Mouse (Mus musculus) heart, embryonic 14.5 days (tissue): ENCODE results near the gene Tnfrsf22. TPM values are rescaled to one million over a fixed set of nuclear protein-coding genes. Genes with fewer than 3 reads are reported as not detected.

ENCODE experiments used
- ATAC-seq: fragments of 200-750 bp; cut with Nextera tagmentation; 2 replicates; pipeline ENCODE4 v1.8.0; 2017; ENCODE audit warnings: low read depth, moderate TSS enrichment; ENCODE audit not compliant: insufficient number of reproducible peaks, insufficient read depth, low FRiP score
- H3K27ac ChIP-seq, 2 experiments: fragments of 200-500 bp in 1 of 2; fragments of 300-500 bp in 1 of 2; sonication (generic) in 1 of 2; replicated peaks in 1 of 2; 2 replicates each; pipeline ENCODE4 v1.5.1; 2012 to 2014; ENCODE audit warnings: low read depth in 2 of 2, low read length in 2 of 2, control low read depth in 1 of 2, mild to moderate bottlenecking in 1 of 2, mixed read lengths in 1 of 2; ENCODE audit not compliant: control insufficient read depth in 1 of 2, insufficient read depth in 1 of 2
- H3K27me3 ChIP-seq: fragments of 300-500 bp; sonication (generic); 2 replicates; pipeline ENCODE4 v1.6.1; 2014; ENCODE audit warnings: mild to moderate bottlenecking, low read length, control low read depth; ENCODE audit not compliant: control insufficient read depth, insufficient read depth
- H3K36me3 ChIP-seq: fragments of 300-500 bp; sonication (generic); 2 replicates; pipeline ENCODE4 v1.6.1; 2014; ENCODE audit warnings: mild to moderate bottlenecking, control low read depth, low read length, mixed read lengths; ENCODE audit not compliant: control insufficient read depth, insufficient read depth
- H3K4me1 ChIP-seq, 2 experiments: fragments of 200-500 bp in 1 of 2; fragments of 300-500 bp in 1 of 2; sonication (generic) in 1 of 2; 2 replicates each; pipeline ENCODE4 v1.6.1; 2012 to 2014; ENCODE audit warnings: low read length in 2 of 2, control low read depth in 1 of 2, mixed read lengths in 1 of 2; ENCODE audit not compliant: control insufficient read depth in 2 of 2, insufficient read depth in 2 of 2
- H3K4me2 ChIP-seq: fragments of 300-500 bp; sonication (generic); 2 replicates; pipeline ENCODE4 v1.6.1; 2014; ENCODE audit warnings: mild to moderate bottlenecking, low read length
- H3K4me3 ChIP-seq, 2 experiments: fragments of 200-500 bp in 1 of 2; fragments of 300-500 bp in 1 of 2; sonication (generic) in 1 of 2; 2 replicates each; pipeline ENCODE4 v1.5.1; 2012 to 2014; ENCODE audit warnings: low read length in 2 of 2, mild to moderate bottlenecking in 2 of 2, control low read depth in 1 of 2, low read depth in 1 of 2, moderate library complexity in 1 of 2; ENCODE audit not compliant: control insufficient read depth in 1 of 2, insufficient read depth in 1 of 2
- H3K9ac ChIP-seq: fragments of 300-500 bp; sonication (generic); 2 replicates; pipeline ENCODE4 v1.6.1; 2014; ENCODE audit warnings: mild to moderate bottlenecking, low read length
- H3K9me3 ChIP-seq: fragments of 300-500 bp; sonication (generic); 2 replicates; pipeline ENCODE4 v1.6.1; 2016; ENCODE audit warnings: low read length, control low read depth; ENCODE audit not compliant: control insufficient read depth
- WGBS: fragments of 180-500 bp; shearing (Covaris S2); extraction: QIAGEN DNeasy Blood & Tissue Kit; methylation state at CpG from one replicate; pipeline ENCODE4 v1.1.7; 2014; 5-methylcytosine and 5-hydroxymethylcytosine counted together
- polyA plus RNA-seq: library from polyadenylated mRNA; unstranded; fragments of >200 nt; fragmentation: Nextera tagmentation; extraction: Ambion mirVana; gene quantifications from 2 replicates; pipeline ENCODE4 v1.2.1, GENCODE M21; 2014

Gene Tnfrsf22
- polyA plus RNA-seq, 1 experiment from 2014 or later: 4.6 TPM

DNA sequence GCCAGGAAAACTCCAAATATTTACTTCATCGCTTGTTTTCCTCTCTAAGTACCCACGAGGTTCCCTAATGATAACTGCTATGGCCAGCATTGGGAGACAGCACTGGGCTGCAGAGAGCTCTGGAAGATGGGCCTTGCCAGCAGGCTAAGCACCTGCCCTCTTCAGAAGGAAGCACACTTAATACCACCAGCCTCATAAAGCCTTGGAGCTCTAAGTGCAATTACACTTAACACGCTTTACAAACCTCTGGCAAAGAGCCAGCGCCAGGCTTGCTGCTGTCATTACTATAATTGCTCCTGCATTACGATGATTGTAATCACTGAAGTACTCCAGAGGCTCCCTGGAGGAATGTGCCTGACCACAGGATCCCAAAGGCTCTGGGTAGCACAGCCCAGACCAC, 54.6 kb downstream of the Tnfrsf22 start:
- Histone ChIP-seq H3K27ac (no peak overlapping the region), H3K4me2 (no peak overlapping the region), H3K9me3 (no peaks in the 10 kb centered on the region), H3K36me3 (peaks cover 23% of the 10 kb centered on the region; the same call in 1 of the 2 replicates), H3K27me3 (no peaks in the 10 kb centered on the region), H3K9ac (no peak overlapping the region), H3K4me1 (peaks cover 10 to 19% of the 10 kb centered on the region in 2 experiments), H3K4me3 (no peak overlapping the region)
- 48% methylated on average over 5 of the region's 5 CpGs for WGBS
- no peak for ATAC-seq

DNA sequence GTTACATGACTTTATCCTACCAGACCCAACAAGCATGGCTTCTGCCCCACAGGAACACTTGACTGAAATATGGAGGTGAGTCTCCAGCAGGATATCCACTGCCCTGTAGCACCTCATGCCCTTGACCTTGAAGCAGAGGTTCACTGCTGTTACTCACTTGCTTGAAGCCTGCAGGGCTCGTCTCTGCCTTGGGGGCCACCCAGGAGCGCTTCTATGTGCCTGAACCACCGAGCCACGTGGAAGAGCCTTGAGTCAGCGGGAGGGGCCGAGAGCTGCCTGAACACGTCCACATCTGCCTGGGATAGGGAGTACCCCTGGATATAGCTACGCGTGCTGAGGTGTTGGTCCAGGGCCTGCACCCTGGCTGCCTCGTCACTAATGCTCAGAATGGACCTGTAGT, 57.2 kb downstream of the Tnfrsf22 start:
- no peak overlapping the region for H3K9ac ChIP-seq
- peaks cover 48% of the 10 kb centered on the region for H3K36me3 ChIP-seq
- H3K9me3 ChIP-seq: no peaks in the 10 kb centered on the region
- ATAC-seq: no peak
- H3K4me2 ChIP-seq: no peak overlapping the region
- no peaks in the 10 kb centered on the region for H3K27me3 ChIP-seq
- peaks cover 9 to 11% of the 10 kb centered on the region in 2 experiments for H3K4me1 ChIP-seq
- no peak overlapping the region for H3K4me3 ChIP-seq
- H3K27ac ChIP-seq: no peak overlapping the region
- 92% methylated on average over 10 of the region's 10 CpGs for WGBS

DNA sequence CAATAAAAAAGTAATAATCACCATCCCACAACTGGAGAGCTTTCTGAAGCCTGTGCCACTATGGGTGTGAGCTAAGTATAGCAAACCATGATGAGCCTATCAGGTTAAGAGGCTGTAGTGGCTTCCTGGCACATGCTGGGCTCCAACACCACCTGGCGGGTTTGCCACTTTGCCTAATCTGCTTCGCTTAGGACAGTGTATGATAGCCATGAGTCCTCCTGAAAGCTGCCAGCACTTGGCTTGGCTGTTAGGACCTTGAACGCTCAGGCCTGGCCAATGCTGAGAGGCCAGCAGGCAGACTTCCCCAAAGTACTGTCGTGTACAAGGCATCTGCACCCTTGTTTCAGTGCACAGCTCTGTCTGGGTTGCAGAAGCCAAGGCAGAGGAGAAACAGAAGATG, 61.5 kb downstream of the Tnfrsf22 start:
- no peak overlapping the region for H3K27ac ChIP-seq
- no peak overlapping the region for H3K9ac ChIP-seq
- H3K4me1 ChIP-seq: no peaks in the 10 kb centered on the region
- H3K27me3 ChIP-seq: no peaks in the 10 kb centered on the region
- H3K36me3 ChIP-seq: peaks cover 81% of the 10 kb centered on the region
- no peak overlapping the region for H3K4me2 ChIP-seq
- no peak for ATAC-seq
- WGBS: 77% methylated on average over 4 of the region's 4 CpGs
- no peak overlapping the region for H3K4me3 ChIP-seq
- no peaks in the 10 kb centered on the region for H3K9me3 ChIP-seq

DNA sequence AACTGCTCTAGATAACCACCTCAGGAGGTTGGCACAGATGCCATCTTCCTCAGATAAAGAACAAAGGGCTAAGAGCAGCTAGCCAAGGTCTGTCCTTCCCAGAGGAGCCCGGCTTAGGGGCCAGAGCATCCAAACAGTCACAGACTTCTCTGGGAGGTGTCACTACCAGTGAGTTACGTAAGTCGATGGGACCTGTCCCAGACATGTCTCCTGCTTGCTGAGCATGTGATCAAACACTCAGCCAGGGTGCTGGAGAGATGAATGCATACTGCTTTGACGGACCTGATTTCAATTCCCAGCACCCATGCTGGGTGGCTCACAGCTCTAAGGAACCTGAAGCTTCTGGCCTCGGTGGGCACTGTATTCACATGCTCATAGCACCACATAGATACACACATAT, 61.9 kb downstream of the Tnfrsf22 start:
- Histone ChIP-seq H3K27ac (no peak overlapping the region), H3K4me3 (no peak overlapping the region), H3K36me3 (peaks cover 82% of the 10 kb centered on the region), H3K27me3 (no peaks in the 10 kb centered on the region), H3K9me3 (no peaks in the 10 kb centered on the region), H3K9ac (no peak overlapping the region), H3K4me2 (no peak overlapping the region), H3K4me1 (no peaks in the 10 kb centered on the region)
- WGBS: 85% methylated on average over 5 of the region's 5 CpGs
- no peak for ATAC-seq

Other genes starting within 250 kb of the Tnfrsf22 start
- 614 and 794 TPM in 2 replicates for gene Cdkn1c, start 188.6 kb downstream of the Tnfrsf22 start, polyA plus RNA-seq
- gene Slc22a18, start 175.9 kb downstream of the Tnfrsf22 start, polyA plus RNA-seq: 0.54 and 1.1 TPM in 2 replicates
- 0.46 and 0.63 TPM in 2 replicates for gene Phlda2, start 146.5 kb downstream of the Tnfrsf22 start, polyA plus RNA-seq
- gene Nap1l4, start 100.6 kb downstream of the Tnfrsf22 start, polyA plus RNA-seq: 108 and 114 TPM in 2 replicates
- gene Cars, start 49.6 kb downstream of the Tnfrsf22 start, polyA plus RNA-seq: 24.3 and 24.5 TPM in 2 replicates
- 0.63 and 0.80 TPM in 2 replicates for gene Tnfrsf26, start 20.9 kb downstream of the Tnfrsf22 start, polyA plus RNA-seq
- gene Tnfrsf23, start 36.2 kb upstream of the Tnfrsf22 start, polyA plus RNA-seq: 1.3 and 2.2 TPM in 2 replicates
- 34.9 and 36.9 TPM in 2 replicates for gene Osbpl5, start 107.3 kb upstream of the Tnfrsf22 start, polyA plus RNA-seq
- not detected in 2 replicates for gene Mrgprg, start 117.3 kb upstream of the Tnfrsf22 start, polyA plus RNA-seq
- gene Mrgpre, start 134.8 kb upstream of the Tnfrsf22 start, polyA plus RNA-seq: 1.5 and 2.3 TPM in 2 replicates
- gene Nadsyn1, start 173.2 kb upstream of the Tnfrsf22 start, polyA plus RNA-seq: 7.2 and 9.2 TPM in 2 replicates
- 20.2 and 24.7 TPM in 2 replicates for gene Dhcr7, start 173.5 kb upstream of the Tnfrsf22 start, polyA plus RNA-seq
- gene Gm498, start 217.2 kb upstream of the Tnfrsf22 start, polyA plus RNA-seq: not detected in 2 replicates